Mouse (Mus musculus) neural tube, embryonic 10.5 days (tissue): Measurements from ENCODE around the gene Gm26920.
"Not testable (repeated sequence)": the region's sequence is repeated elsewhere in the genome, so short reads cannot be mapped to it uniquely, and the experiment has no call there.

Experiments used
- DNase-seq: peaks from one replicate; pipeline ENCODE4 v3.0.0-alpha.2; 2017; ENCODE audit warnings: low spot score; ENCODE audit errors: extremely low spot score

The Gm26920 gene

GRCm38 (mm10) chr7:30090092-30090969, at the start of gene Gm26920, which contains the start of gene Zfp566:
TSS of gene Gm26920 (minus strand) at chr7:30090410.
TSS of gene Zfp566 (minus strand) at chr7:30090527.
- DNase-seq: peak; percentile 98

- no peak for DNase-seq
Observed at GRCm38 (mm10) chr7:30136826-30137225, 46.6 kb upstream of the Gm26920 start.

GRCm38 (mm10) chr7:30132396-30132795, 42.2 kb upstream of the Gm26920 start:
- no peak for DNase-seq

- no peak for DNase-seq
Observed at GRCm38 (mm10) chr7:30129900-30130299, 39.7 kb upstream of the Gm26920 start.

- DNase-seq: no peak
Observed at GRCm38 (mm10) chr7:30122188-30122530, 31.9 kb upstream of the Gm26920 start.

- peak; percentile 95 for DNase-seq
Observed at GRCm38 (mm10) chr7:30121308-30122187, 31.3 kb upstream of the Gm26920 start, which contains the start of gene Zfp382. TSS of gene Zfp382 (plus strand) at chr7:30121942.

- DNase-seq: not testable (repeated sequence)
Observed at GRCm38 (mm10) chr7:30117935-30118334, 27.7 kb upstream of the Gm26920 start.

- DNase-seq: no peak
Observed at GRCm38 (mm10) chr7:30116076-30116475, 25.9 kb upstream of the Gm26920 start.

GRCm38 (mm10) chr7:30099297-30099696, 9.1 kb upstream of the Gm26920 start:
- DNase-seq: no peak

- peak; percentile 36 for DNase-seq
Observed at GRCm38 (mm10) chr7:30095551-30096125, 5.4 kb upstream of the Gm26920 start.

GRCm38 (mm10) chr7:30094646-30095429, 4.6 kb upstream of the Gm26920 start, which contains the start of gene Zfp260:
TSS of gene Zfp260 (plus strand) at chr7:30094777.
- peak; percentile 93 for DNase-seq

- no peak for DNase-seq
Observed at GRCm38 (mm10) chr7:30093918-30094415, 3.8 kb upstream of the Gm26920 start.

GRCm38 (mm10) chr7:30092666-30093065, 2.5 kb upstream of the Gm26920 start:
- DNase-seq: no peak

GRCm38 (mm10) chr7:30090970-30091585, 868 bp upstream of the Gm26920 start:
- DNase-seq: no peak

- DNase-seq: peak; percentile 31
Observed at GRCm38 (mm10) chr7:30089405-30089804, 805 bp downstream of the Gm26920 start.

GRCm38 (mm10) chr7:30086524-30086923, 3.7 kb downstream of the Gm26920 start:
- DNase-seq: no peak

- DNase-seq: peak; percentile 84
Observed at GRCm38 (mm10) chr7:30072146-30073028, 17.8 kb downstream of the Gm26920 start, which contains the start of gene Zfp82. TSS of gene Zfp82 (minus strand) at chr7:30072900.

- DNase-seq: no peak
Observed at GRCm38 (mm10) chr7:30064622-30065021, 25.6 kb downstream of the Gm26920 start.

- no peak for DNase-seq
Observed at GRCm38 (mm10) chr7:30062478-30062877, 27.7 kb downstream of the Gm26920 start.
